Mouse (Mus musculus): ENCODE measurements at regions not wholly inside any gene's neighbourhood (a gene's known extent, or its start where the extent isn't known, plus 50 kb on each side); places are given as distances from the start of the nearest gene placed in this dataset.
"Not testable (repeated sequence)": the region's sequence is repeated elsewhere in the genome, so short reads cannot be mapped to it uniquely, and the experiment has no call there.

DNA sequence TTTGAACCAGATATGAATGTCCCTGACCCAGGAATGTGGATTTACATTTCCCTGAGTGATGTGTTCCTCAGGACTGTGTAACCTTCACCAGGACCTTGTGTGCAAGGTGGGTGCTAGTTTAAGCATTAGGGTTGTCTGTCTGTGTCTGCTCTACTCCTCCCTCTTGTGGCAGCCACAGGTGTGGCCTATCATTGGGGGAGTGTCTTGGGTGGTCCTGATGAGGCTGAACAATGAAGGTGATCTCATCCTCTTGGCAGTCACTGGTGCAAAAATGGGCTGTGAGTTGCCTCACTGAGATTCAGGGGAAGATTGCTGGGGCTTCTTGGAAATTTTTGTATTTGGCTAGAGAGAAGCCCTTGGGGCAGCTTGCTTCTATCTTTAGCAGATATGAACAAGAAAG lies 179.4 kb upstream of the Ube2e1 start:
- DNase-seq (ENCODE audit: low read depth, low spot score) = no peak

DNA sequence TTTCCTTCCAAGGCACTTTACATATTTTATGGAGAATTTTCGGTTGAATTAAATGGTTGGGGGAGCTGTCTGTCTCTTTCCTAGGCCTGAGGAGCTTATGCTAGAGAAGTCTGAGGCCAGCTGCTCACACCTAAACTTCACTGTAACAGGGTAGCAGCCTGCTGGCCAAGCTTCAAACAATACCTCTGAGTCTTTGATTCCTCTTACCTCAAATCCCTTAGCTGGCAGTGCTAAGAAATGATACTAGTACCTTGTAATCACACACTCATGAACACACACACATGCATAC lies 176.6 kb upstream of the Ube2e1 start:
- DNase-seq (ENCODE audit: low read depth, low spot score) = peak; percentile 20

DNA sequence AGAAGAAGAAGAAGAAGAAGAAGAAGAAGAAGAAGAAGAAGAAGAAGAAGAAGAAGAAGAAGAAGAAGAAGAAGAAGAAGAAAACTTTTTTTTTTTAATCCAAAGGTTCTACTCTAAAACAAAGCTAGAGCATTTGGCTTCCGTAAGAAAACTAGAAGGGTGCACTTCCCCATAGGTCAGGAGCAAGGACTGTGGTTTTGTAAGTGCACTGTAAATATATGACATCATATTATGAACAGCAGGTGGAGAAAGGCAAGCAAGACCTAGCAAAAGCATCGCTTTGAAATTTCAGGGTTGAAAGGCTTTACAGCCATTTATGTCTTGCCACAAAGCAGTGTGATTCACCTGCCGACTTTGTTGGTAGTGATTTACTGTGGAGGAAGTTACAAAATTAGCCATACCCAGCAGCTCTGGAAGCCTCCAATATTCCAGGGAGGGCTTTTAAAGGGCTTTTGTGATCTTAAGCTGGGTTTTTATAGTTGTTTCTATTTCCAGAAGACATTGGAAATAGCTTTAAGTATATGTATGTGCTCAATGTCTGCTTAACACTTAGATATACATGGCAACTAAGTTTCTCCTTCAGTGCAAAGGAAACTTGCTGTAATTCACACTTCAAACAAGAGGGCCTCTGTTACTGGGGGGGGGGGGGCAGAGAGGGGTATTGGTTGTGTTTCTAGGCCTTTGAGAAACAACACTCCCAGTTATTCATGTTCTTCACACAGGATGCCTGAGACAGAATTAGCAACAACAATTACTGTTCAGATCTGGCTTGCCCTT lies 176.1 kb upstream of the Ube2e1 start:
- DNase-seq (ENCODE audit: low read depth, low spot score) = peak; percentile 73

GRCm38 (mm10) chr14:18506168-18506567 lies 174.5 kb upstream of the Ube2e1 start:
- DNase-seq (ENCODE audit: low read depth, low spot score) = peak; percentile 75

GRCm38 (mm10) chr14:18500249-18500832 lies 168.7 kb upstream of the Ube2e1 start:
- DNase-seq (ENCODE audit: low read depth, low spot score) = peak; percentile 76

- no peak for DNase-seq (ENCODE audit: low read depth, low spot score)
These were observed 162.4 kb upstream of the Ube2e1 start for GRCm38 (mm10) chr14:18494048-18494447.

DNA sequence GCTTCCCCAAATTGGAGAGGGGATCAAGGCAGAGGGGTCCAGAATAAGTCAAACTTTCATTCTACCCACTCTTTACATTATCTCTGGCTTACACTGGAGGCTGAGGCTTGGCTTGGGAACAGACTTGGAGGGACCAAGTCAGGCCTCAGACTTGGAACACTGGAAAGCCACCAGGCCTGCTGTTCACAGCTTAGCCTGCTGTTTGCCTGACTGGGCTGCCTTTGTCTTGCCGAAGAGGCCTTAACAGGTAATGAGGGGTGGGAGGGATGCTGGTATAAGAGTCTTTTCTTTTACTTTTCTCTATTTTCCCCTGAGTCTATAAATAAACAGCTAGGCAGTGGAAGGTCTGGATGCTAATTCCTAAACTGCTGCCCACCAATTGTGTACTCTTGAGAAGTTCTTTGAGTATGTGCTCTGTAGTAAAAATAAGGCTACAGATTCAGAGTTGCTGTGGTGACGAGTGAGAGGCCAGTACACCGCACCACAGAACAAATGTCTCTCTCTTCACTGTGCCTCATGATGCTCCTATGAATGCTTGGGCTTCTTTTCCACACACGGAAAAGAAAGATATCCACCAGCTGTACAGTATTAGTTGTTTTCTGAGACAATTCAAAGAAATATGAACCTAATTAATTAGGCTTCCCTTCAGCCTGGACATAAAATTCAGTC lies 154.6 kb upstream of the Ube2e1 start:
- no peak for DNase-seq (ENCODE audit: low read depth, low spot score)

DNA sequence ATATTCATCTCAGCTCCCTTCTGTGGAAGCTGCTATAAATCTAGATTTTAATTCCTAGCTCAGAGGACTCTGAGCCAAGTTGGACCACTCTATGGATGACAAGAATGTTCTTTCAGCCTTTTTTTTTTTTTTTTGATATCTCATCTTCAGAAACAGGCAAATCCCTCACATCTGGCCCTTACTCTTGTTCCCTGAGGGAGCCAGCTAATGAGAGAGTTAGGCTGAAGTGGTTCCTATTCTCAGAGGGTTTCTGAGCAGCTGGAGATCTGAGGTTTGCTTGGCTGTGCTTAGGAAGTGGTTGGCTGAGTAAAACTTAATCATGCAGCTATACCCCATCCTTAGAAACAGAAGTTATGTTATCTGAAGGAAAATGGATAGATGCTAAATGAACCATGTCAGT lies 153.9 kb upstream of the Ube2e1 start:
- DNase-seq (ENCODE audit: low read depth, low spot score) = peak; percentile 45

GRCm38 (mm10) chr14:18476795-18477320 lies 145.2 kb upstream of the Ube2e1 start:
- peak; percentile 58 for DNase-seq (ENCODE audit: low read depth, low spot score)

GRCm38 (mm10) chr14:18468611-18469010 lies 137.0 kb upstream of the Ube2e1 start:
- peak; percentile 75 for DNase-seq (ENCODE audit: low read depth, low spot score)

DNA sequence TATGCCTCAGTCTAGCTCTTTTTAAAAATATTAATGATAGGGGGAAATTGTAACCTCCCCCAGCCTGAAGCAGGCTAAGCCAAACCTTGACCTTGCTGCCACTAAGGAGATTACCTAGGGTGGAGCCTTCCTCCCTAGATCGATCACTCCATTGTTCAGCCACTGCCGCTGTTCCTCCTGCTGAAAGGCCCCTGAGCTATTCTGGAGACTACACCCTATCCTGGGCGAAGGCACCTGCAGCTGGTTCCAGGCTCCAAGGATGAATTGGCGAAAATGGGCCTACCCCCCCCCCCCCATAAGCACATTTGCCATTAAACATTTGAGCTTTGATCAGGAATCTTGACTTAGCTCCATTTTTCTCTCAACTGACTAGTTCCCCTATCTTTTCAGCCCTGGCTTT lies 135.2 kb upstream of the Ube2e1 start:
- DNase-seq (ENCODE audit: low read depth, low spot score) = not testable (repeated sequence)

DNA sequence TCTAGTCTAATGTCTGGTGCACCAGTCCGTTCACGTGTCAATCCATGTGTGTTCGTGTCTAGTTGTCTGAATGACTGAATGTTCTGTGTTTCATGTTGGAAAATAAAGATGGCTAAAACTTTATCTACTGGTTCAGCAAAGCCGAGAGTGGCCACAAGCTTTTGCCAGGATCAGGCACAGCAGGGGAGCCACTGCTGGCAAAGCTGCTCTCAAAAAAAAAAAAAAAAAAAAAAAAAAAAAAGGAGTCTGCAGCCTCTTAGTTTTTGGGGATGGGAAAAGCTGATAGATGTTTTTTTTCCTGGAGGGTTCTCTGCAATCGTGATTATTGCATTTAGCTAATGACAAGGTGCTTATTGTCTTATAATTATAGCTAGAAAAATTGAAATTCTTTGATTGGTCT lies 132.5 kb upstream of the Ube2e1 start:
- DNase-seq (ENCODE audit: low read depth, low spot score) = not testable (repeated sequence)

- peak; percentile 32 for DNase-seq (ENCODE audit: low read depth, low spot score)
These were observed 131.7 kb upstream of the Ube2e1 start for GRCm38 (mm10) chr14:18463230-18463873.

DNA sequence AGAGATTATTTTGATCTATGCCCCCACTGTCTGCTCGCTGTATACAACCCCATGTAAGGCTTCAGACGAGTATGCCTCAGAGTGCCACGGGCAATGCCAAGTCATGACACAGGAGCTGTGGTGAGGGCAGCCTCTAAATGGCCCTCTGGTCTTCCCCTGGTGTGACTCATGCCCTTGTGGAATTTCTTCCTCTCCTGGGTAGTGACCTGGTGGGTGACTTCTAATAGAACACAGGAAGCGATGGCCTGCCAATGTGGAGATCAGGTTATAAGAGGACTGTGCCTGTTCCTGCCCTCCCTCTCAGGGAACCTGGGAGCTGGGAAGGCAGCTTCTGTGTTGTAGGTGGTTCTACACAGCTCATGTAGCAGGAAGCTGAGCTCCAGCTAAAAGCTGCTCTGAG lies 130.7 kb upstream of the Ube2e1 start:
- no peak for DNase-seq (ENCODE audit: low read depth, low spot score)

DNA sequence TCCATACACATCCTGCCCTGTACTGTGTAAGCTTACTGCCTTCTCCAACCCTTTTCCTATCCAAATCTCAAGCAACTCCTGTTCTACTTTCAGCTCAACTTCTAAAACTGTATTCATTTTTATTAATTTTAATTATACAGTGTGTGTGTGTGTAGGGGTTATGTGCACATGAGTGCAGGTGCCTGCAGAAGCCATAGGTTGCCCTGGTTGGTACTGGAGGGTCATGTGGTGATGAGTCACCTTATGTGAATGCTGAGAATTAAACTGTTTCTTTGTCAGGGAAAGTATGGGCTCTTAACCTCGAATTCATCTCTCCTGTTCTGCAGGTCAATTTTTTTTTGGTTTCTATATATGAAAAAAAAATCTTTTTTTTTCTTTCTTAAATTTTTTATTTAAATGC lies 117.0 kb upstream of the Ube2e1 start:
- DNase-seq (ENCODE audit: low read depth, low spot score) = no peak

- no peak for DNase-seq (ENCODE audit: low read depth, low spot score)
These were observed 112.8 kb upstream of the Ube2e1 start for GRCm38 (mm10) chr14:18444492-18444891.

DNA sequence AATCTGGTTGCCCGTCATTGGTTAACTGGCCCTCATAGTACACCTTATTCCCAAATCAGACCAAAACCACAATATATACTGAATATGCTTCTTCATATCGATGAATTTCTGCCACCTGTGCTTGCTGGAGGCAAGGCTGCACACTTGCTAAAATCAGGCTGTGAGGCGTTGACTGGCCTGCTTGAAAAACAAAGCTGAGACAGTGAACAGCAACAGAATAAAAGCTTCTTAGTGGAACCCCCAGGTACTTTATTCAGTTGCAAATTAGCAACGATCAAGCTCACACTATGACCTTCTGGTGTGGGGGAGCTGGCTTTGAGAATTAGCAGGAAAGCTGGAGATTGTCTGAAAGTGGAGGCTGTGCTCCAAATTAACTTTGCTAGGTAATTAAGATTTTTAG lies 97.3 kb upstream of the Ube2e1 start:
- DNase-seq (ENCODE audit: low read depth, low spot score) = not testable (repeated sequence)

- no peak for DNase-seq (ENCODE audit: low read depth, low spot score)
These were observed 94.2 kb upstream of the Ube2e1 start for GRCm38 (mm10) chr14:18425887-18426286.

DNA sequence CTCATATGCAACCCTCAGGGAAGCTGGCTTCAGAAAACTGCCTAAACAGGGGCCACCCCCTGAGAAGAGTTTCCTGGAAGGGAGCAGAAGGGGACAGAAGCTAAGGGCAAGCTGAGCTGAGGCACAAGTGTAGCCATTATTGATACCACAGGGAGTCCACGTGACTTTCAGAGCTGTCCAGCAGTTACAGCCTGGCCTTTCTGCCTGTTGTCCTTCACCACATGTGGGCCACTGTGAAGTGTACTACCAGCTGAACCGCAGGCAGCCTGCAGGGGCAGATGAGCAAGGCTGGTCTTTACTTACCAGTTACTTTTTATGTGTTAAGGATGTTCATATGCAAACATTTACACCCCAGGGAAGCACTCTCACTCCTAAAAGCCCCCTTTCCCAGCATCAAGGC lies 85.2 kb upstream of the Ube2e1 start:
- no peak for DNase-seq (ENCODE audit: low read depth, low spot score)

DNA sequence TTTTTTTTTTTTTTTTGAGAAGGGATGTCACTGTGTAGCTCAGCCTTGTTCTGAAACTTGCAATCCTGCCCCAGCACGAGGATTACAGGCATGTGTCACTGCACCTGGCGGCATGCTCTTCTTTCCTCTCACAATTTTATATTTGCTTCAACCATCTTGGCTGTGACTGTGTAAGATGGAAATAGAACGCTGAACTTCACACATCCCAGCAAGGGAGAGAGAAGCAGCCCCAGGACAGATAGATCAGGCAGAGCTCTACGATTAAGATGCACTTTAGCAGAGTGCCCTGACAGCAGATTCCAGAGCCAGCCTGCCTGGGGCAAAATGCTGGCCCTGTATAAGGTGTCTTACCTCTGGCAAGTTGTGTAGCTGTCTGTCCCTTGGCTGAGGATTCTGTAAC lies 84.7 kb upstream of the Ube2e1 start:
- DNase-seq (ENCODE audit: low read depth, low spot score) = peak; percentile 63

- DNase-seq (ENCODE audit: low read depth, low spot score) = no peak
These were observed 67.3 kb upstream of the Ube2e1 start for GRCm38 (mm10) chr14:18398953-18399352.

- DNase-seq (ENCODE audit: low read depth, low spot score) = no peak
These were observed 64.6 kb upstream of the Ube2e1 start for GRCm38 (mm10) chr14:18396206-18396764.
